Mouse (Mus musculus) neural tube, embryonic 13.5 days (tissue): ENCODE measurements around the gene I830077J02Rik. TPM values are rescaled to one million over a fixed set of nuclear protein-coding genes. Genes with fewer than 3 reads are reported as not detected.
"Not testable (repeated sequence)": the region's sequence is repeated elsewhere in the genome, so short reads cannot be mapped to it uniquely, and the experiment has no call there.

Experiments
- ATAC-seq: fragments of 200-750 bp; cut with Nextera tagmentation; 2 replicates; pipeline ENCODE4 v1.8.0; 2017; ENCODE audit warnings: low read depth, mild to moderate bottlenecking, moderate TSS enrichment, moderate library complexity
- H3K27ac ChIP-seq: fragments of 300-500 bp; sonication (generic); replicated peaks from 2 replicates; pipeline ENCODE4 v1.5.1; 2015; ENCODE audit warnings: moderate library complexity, mild to moderate bottlenecking, inconsistent platforms
- H3K27me3 ChIP-seq: fragments of 300-500 bp; sonication (generic); 2 replicates; pipeline ENCODE4 v1.6.1; 2015; ENCODE audit warnings: mild to moderate bottlenecking, inconsistent platforms
- H3K36me3 ChIP-seq: fragments of 300-500 bp; sonication (generic); 2 replicates; pipeline ENCODE4 v1.6.1; 2015; ENCODE audit warnings: mild to moderate bottlenecking, inconsistent platforms
- H3K4me1 ChIP-seq: fragments of 300-500 bp; sonication (generic); replicated peaks from 2 replicates; pipeline ENCODE4 v1.6.1; 2015; ENCODE audit warnings: inconsistent platforms
- H3K4me2 ChIP-seq: fragments of 300-500 bp; sonication (generic); 2 replicates; pipeline ENCODE4 v1.6.1; 2015; ENCODE audit warnings: inconsistent platforms, mild to moderate bottlenecking, moderate library complexity
- H3K4me3 ChIP-seq: fragments of 300-500 bp; sonication (generic); 2 replicates; pipeline ENCODE4 v1.5.1; 2015; ENCODE audit warnings: mild to moderate bottlenecking, inconsistent platforms
- H3K9ac ChIP-seq: fragments of 300-500 bp; sonication (generic); 2 replicates; pipeline ENCODE4 v1.6.1; 2015; ENCODE audit warnings: moderate library complexity, mild to moderate bottlenecking, inconsistent platforms
- H3K9me3 ChIP-seq: fragments of 300-500 bp; sonication (generic); 2 replicates; pipeline ENCODE4 v1.6.1; 2016; ENCODE audit warnings: inconsistent platforms
- WGBS: fragments of 180-500 bp; shearing (Covaris S2); methylation state at CpG from one replicate; pipeline ENCODE4 v1.1.7; 2015; 5-methylcytosine and 5-hydroxymethylcytosine counted together
- polyA plus RNA-seq: library from polyadenylated mRNA; unstranded; fragments of >200 nt; fragmentation: Nextera tagmentation; extraction: Ambion mirVana; gene quantifications from 2 replicates; pipeline ENCODE4 v1.2.1, GENCODE M21; 2015

Gene I830077J02Rik
- polyA plus RNA-seq, 1 experiment from 2014 or later = 0.21 TPM

GRCm38 (mm10) chr3:105916455-105916854 lies 16.0 kb downstream of the I830077J02Rik start:
- ATAC-seq, H3K9me3 ChIP-seq, H3K36me3 ChIP-seq: not testable (repeated sequence)

GRCm38 (mm10) chr3:105915281-105915680 lies 17.2 kb downstream of the I830077J02Rik start:
- Histone ChIP-seq H3K4me2 (no peak overlapping the region), H3K4me1 (no peaks in the 10 kb centered on the region), H3K9ac (no peak overlapping the region), H3K27me3 (no peaks in the 10 kb centered on the region), H3K4me3 (no peak overlapping the region), H3K36me3 (no peaks in the 10 kb centered on the region), H3K9me3 (no peaks in the 10 kb centered on the region), H3K27ac (no peak overlapping the region)
- no peak for ATAC-seq
- WGBS = 30% methylated on average over 1 of the region's 1 CpGs

More at GRCm38 (mm10) chr3:105916455-105916854, 16.0 kb downstream of the I830077J02Rik start:
- H3K4me1 ChIP-seq, H3K4me3 ChIP-seq, H3K27ac ChIP-seq, H3K9ac ChIP-seq, H3K27me3 ChIP-seq, H3K4me2 ChIP-seq: not testable (repeated sequence)

- no peak overlapping the region for H3K4me3 ChIP-seq
- no peak overlapping the region for H3K9ac ChIP-seq
- H3K9me3 ChIP-seq = no peaks in the 10 kb centered on the region
- H3K27me3 ChIP-seq = no peaks in the 10 kb centered on the region
- H3K36me3 ChIP-seq = no peaks in the 10 kb centered on the region
- no peak overlapping the region for H3K4me2 ChIP-seq
- no peak overlapping the region for H3K27ac ChIP-seq
- H3K4me1 ChIP-seq = no peaks in the 10 kb centered on the region
- WGBS = 78% methylated on average over 10 of the region's 10 CpGs
- ATAC-seq = no peak
These were observed 18.4 kb downstream of the I830077J02Rik start for GRCm38 (mm10) chr3:105913839-105914681.

- no peak overlapping the region for H3K9ac ChIP-seq
- no peak overlapping the region for H3K4me3 ChIP-seq
- ATAC-seq = no peak
- 85% methylated on average over 9 of the region's 9 CpGs for WGBS
- H3K27me3 ChIP-seq = no peaks in the 10 kb centered on the region
- H3K9me3 ChIP-seq = no peaks in the 10 kb centered on the region
- no peaks in the 10 kb centered on the region for H3K36me3 ChIP-seq
- H3K4me1 ChIP-seq = no peaks in the 10 kb centered on the region
- H3K27ac ChIP-seq = no peak overlapping the region
- no peak overlapping the region for H3K4me2 ChIP-seq
These were observed 20.2 kb downstream of the I830077J02Rik start for GRCm38 (mm10) chr3:105912097-105912880.

- 86% methylated on average over 11 of the region's 11 CpGs for WGBS
- Histone ChIP-seq H3K27ac (no peak overlapping the region), H3K9ac (no peak overlapping the region), H3K9me3 (no peaks in the 10 kb centered on the region), H3K36me3 (no peaks in the 10 kb centered on the region), H3K4me1 (no peaks in the 10 kb centered on the region), H3K27me3 (no peaks in the 10 kb centered on the region), H3K4me3 (no peak overlapping the region), H3K4me2 (no peak overlapping the region)
- ATAC-seq = no peak
These were observed 21.8 kb downstream of the I830077J02Rik start for GRCm38 (mm10) chr3:105910519-105911190.

GRCm38 (mm10) chr3:105908976-105909375 lies 23.5 kb downstream of the I830077J02Rik start:
- WGBS = 95% methylated on average over 4 of the region's 4 CpGs
- no peaks in the 10 kb centered on the region for H3K36me3 ChIP-seq

GRCm38 (mm10) chr3:105907956-105908655 lies 24.4 kb downstream of the I830077J02Rik start:
- ATAC-seq = no peak
- Histone ChIP-seq H3K4me1 (no peaks in the 10 kb centered on the region), H3K9ac (no peak overlapping the region), H3K27ac (no peak overlapping the region), H3K4me3 (no peak overlapping the region), H3K4me2 (no peak overlapping the region), H3K36me3 (no peaks in the 10 kb centered on the region), H3K9me3 (no peaks in the 10 kb centered on the region), H3K27me3 (no peaks in the 10 kb centered on the region)
- WGBS = 54% methylated on average over 9 of the region's 9 CpGs

More at GRCm38 (mm10) chr3:105908976-105909375, 23.5 kb downstream of the I830077J02Rik start:
- Histone ChIP-seq H3K4me3 (no peak overlapping the region), H3K27ac (no peak overlapping the region), H3K9me3 (no peaks in the 10 kb centered on the region), H3K27me3 (no peaks in the 10 kb centered on the region), H3K4me1 (no peaks in the 10 kb centered on the region), H3K4me2 (no peak overlapping the region), H3K9ac (no peak overlapping the region)
- ATAC-seq = no peak

- Histone ChIP-seq H3K9ac (no peak overlapping the region), H3K27ac (no peak overlapping the region), H3K4me2 (no peak overlapping the region), H3K4me3 (no peak overlapping the region), H3K36me3 (no peaks in the 10 kb centered on the region), H3K4me1 (no peaks in the 10 kb centered on the region), H3K27me3 (no peaks in the 10 kb centered on the region), H3K9me3 (no peaks in the 10 kb centered on the region)
- ATAC-seq = no peak
- WGBS = 94% methylated on average over 9 of the region's 9 CpGs
These were observed 27.7 kb downstream of the I830077J02Rik start for GRCm38 (mm10) chr3:105904721-105905120.

GRCm38 (mm10) chr3:105904213-105904612 lies 28.3 kb downstream of the I830077J02Rik start:
- H3K27me3 ChIP-seq = no peaks in the 10 kb centered on the region
- no peaks in the 10 kb centered on the region for H3K4me1 ChIP-seq
- ATAC-seq = no peak
- no peak overlapping the region for H3K9ac ChIP-seq
- no peaks in the 10 kb centered on the region for H3K36me3 ChIP-seq
- WGBS = 79% methylated on average over 4 of the region's 4 CpGs
- H3K9me3 ChIP-seq = no peaks in the 10 kb centered on the region
- no peak overlapping the region for H3K27ac ChIP-seq
- no peak overlapping the region for H3K4me3 ChIP-seq
- H3K4me2 ChIP-seq = no peak overlapping the region

- H3K27me3 ChIP-seq = no peaks in the 10 kb centered on the region
- WGBS = 76% methylated on average over 4 of the region's 4 CpGs
- H3K4me1 ChIP-seq = no peaks in the 10 kb centered on the region
- H3K9ac ChIP-seq = no peak overlapping the region
- H3K27ac ChIP-seq = no peak overlapping the region
- no peaks in the 10 kb centered on the region for H3K36me3 ChIP-seq
- no peak overlapping the region for H3K4me2 ChIP-seq
- no peak for ATAC-seq
- H3K4me3 ChIP-seq = no peak overlapping the region
- H3K9me3 ChIP-seq = no peaks in the 10 kb centered on the region
These were observed 31.0 kb downstream of the I830077J02Rik start for GRCm38 (mm10) chr3:105901468-105901867.

- Histone ChIP-seq H3K27me3 (no peaks in the 10 kb centered on the region), H3K9ac (no peak overlapping the region), H3K9me3 (no peaks in the 10 kb centered on the region), H3K27ac (no peak overlapping the region), H3K4me2 (no peak overlapping the region), H3K4me3 (no peak overlapping the region), H3K4me1 (no peaks in the 10 kb centered on the region), H3K36me3 (no peaks in the 10 kb centered on the region)
- 84% methylated on average over 3 of the region's 3 CpGs for WGBS
- ATAC-seq = no peak
These were observed 31.7 kb downstream of the I830077J02Rik start for GRCm38 (mm10) chr3:105900716-105901115.
